Mouse (Mus musculus) CD4-positive, CD25-positive, alpha-beta regulatory T cell, adult 4 months (primary cell): ENCODE data around the gene Hap1. TPM values are rescaled to one million over a fixed set of nuclear protein-coding genes. Genes with fewer than 3 reads are reported as not detected.
A peak's percentile ranks its signal among the peaks of the same experiment; 100 is the strongest.
"Not testable (repeated sequence)": the region's sequence is repeated elsewhere in the genome, so short reads cannot be mapped to it uniquely, and the experiment has no call there.

Experiments
- ATAC-seq: one replicate; pipeline ENCODE4 v1.8.0; 2017
- polyA plus RNA-seq, 2 experiments: library from polyadenylated mRNA; unstranded; fragments of 100-300 nt; shearing (Covaris generic); gene quantifications; one replicate each; pipeline ENCODE4 v1.2.1; 2017

Gene Hap1
- polyA plus RNA-seq, 2 experiments from 2014 or later, result 0.50 TPM; not detected in 1

GRCm38 (mm10) chr11:100317826-100318380 is 38.0 kb downstream of the Hap1 start:
- no peak for ATAC-seq

- no peak for ATAC-seq
Observed at GRCm38 (mm10) chr11:100315439-100315838, 40.5 kb downstream of the Hap1 start.

GRCm38 (mm10) chr11:100313424-100313823 is 42.5 kb downstream of the Hap1 start:
- no peak for ATAC-seq

- no peak for ATAC-seq
Observed at GRCm38 (mm10) chr11:100312096-100312679, 43.7 kb downstream of the Hap1 start.

GRCm38 (mm10) chr11:100311656-100312055 is 44.3 kb downstream of the Hap1 start:
- ATAC-seq, result no peak

- ATAC-seq, result not testable (repeated sequence)
Observed at GRCm38 (mm10) chr11:100308672-100309071, 47.3 kb downstream of the Hap1 start.

GRCm38 (mm10) chr11:100307900-100308299 is 48.0 kb downstream of the Hap1 start:
- ATAC-seq, result no peak

GRCm38 (mm10) chr11:100301292-100301691 is 54.6 kb downstream of the Hap1 start:
- ATAC-seq, result no peak

GRCm38 (mm10) chr11:100300293-100300692 is 55.6 kb downstream of the Hap1 start:
- peak; percentile 53 for ATAC-seq

GRCm38 (mm10) chr11:100298274-100299036 is 57.5 kb downstream of the Hap1 start:
- ATAC-seq, result peak; percentile 71

GRCm38 (mm10) chr11:100297801-100298200 is 58.1 kb downstream of the Hap1 start:
- peak; percentile 49 for ATAC-seq

Other genes starting within 250 kb of the Hap1 start
- not detected for gene Krt13, start 234.6 kb downstream of the Hap1 start, polyA plus RNA-seq
- gene Krt15, start 220.2 kb downstream of the Hap1 start, polyA plus RNA-seq, result not detected
- not detected for gene Krt19, start 207.5 kb downstream of the Hap1 start, polyA plus RNA-seq
- not detected for gene Krt9, start 162.9 kb downstream of the Hap1 start, polyA plus RNA-seq
- gene Krt14, start 148.6 kb downstream of the Hap1 start, polyA plus RNA-seq, result not detected
- gene Krt16, start 107.2 kb downstream of the Hap1 start, polyA plus RNA-seq, result not detected
- 1 to 10 TPM; 1.7 to 6.4 TPM for gene Krt17, start 95.1 kb downstream of the Hap1 start, polyA plus RNA-seq
- gene Krt42, start 86.3 kb downstream of the Hap1 start, polyA plus RNA-seq, result not detected
- gene Eif1, start 36.2 kb downstream of the Hap1 start, polyA plus RNA-seq, result 1,000 to 10,000 TPM; 1,870 to 3,129 TPM
- gene Gast, start 21.7 kb downstream of the Hap1 start, polyA plus RNA-seq, result not detected
- 1 to 10 TPM in 1 of 2 experiments, under 1 TPM in 1; 0.32 to 1.9 TPM for gene Jup, start 41.6 kb upstream of the Hap1 start, polyA plus RNA-seq
- gene P3h4, start 58.7 kb upstream of the Hap1 start, polyA plus RNA-seq, result not detected
- gene Fkbp10, start 59.6 kb upstream of the Hap1 start, polyA plus RNA-seq, result not detected
- 100 to 1,000 TPM; 126 to 156 TPM for gene Nt5c3b, start 85.7 kb upstream of the Hap1 start, polyA plus RNA-seq
- under 1 TPM; 0.16 to 0.65 TPM for gene Klhl10, start 85.8 kb upstream of the Hap1 start, polyA plus RNA-seq
- gene Klhl11, start 116.6 kb upstream of the Hap1 start, polyA plus RNA-seq, result 1 to 10 TPM; 2.2 to 3.0 TPM
- 100 to 1,000 TPM; 102 to 153 TPM for gene Acly, start 171.9 kb upstream of the Hap1 start, polyA plus RNA-seq
- under 1 TPM in 1 of 2 experiments, not detected in 1; 0.24 TPM for gene Ttc25, start 189.5 kb upstream of the Hap1 start, polyA plus RNA-seq
- gene Cnp, start 218.8 kb upstream of the Hap1 start, polyA plus RNA-seq, result 100 to 1,000 TPM; 185 to 348 TPM